Mouse (Mus musculus) 3134 (cell line): Measurements from ENCODE around the gene Spo11.

Experiments used
- DNase-seq: peaks from one replicate; pipeline ENCODE4 v3.0.0-alpha.2; 2011; ENCODE audit warnings: low spot score; ENCODE audit not compliant: insufficient read length; ENCODE audit errors: extremely low read depth

The Spo11 gene

DNA sequence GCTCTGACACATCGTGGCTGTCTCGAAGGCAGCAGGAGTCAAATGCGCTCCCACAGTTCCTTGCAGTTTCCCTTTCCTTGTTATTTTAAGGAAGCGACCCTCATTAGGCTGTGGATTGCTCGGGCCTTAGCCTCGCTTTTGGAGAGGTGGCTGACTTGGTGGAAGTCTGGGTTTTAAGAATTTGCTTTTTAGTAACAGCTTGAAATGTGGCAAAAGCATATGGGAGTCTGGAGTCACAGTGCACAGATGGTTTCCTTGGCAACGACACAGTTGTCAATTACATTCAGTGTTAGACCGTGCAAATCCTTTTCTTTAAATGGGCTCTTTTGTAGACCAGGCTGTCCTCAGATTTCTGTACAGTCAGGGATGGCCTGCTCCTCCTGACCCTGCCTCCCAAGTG is 23.4 kb downstream of the Spo11 start:
- no peak for DNase-seq

- DNase-seq, result no peak
Measured at GRCm38 (mm10) chr2:173003737-173004136, 26.2 kb downstream of the Spo11 start.

DNA sequence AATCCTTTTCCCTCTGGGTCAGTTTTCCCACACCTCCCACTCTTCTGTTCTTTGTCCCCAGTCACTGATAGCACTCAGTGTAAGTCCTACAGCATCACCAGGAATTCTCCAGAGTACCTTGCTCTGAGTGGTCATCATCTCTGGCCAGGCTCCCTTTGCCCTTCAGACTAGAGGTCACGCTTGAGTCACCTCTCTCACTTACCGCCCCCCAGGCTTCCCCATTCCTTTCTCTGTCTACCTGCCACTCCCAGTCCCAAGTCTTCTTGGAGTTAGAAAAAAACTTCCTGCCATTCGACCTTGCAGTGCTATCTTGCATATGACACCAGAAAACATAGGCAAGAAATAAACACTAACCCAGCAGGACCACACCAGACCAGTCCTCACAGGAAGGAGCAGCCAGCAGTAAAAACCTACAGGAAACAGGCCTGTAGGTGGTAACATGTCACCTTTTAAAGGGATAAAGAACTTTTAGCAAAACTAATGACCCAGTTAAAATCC is 32.8 kb downstream of the Spo11 start:
- no peak for DNase-seq

DNA sequence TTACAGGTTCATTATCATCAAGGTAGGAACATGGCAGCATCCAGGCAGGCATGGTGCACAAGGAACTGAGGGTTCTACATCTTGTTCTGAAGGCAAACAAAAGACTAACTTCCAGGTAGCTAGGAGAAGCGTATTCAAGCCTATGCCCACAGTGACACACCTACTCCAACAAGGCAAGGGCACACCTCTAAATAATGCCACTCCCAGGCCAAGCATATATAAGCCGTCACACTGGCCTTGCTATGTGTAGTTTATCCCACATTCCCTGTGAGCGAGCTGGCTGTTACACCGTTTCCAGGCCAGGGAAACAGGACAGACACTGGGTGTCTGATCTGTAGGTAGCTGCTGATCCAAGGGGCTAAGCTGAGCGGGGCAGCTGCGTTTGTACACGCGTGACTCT is 33.9 kb downstream of the Spo11 start:
- DNase-seq, result no peak

DNA sequence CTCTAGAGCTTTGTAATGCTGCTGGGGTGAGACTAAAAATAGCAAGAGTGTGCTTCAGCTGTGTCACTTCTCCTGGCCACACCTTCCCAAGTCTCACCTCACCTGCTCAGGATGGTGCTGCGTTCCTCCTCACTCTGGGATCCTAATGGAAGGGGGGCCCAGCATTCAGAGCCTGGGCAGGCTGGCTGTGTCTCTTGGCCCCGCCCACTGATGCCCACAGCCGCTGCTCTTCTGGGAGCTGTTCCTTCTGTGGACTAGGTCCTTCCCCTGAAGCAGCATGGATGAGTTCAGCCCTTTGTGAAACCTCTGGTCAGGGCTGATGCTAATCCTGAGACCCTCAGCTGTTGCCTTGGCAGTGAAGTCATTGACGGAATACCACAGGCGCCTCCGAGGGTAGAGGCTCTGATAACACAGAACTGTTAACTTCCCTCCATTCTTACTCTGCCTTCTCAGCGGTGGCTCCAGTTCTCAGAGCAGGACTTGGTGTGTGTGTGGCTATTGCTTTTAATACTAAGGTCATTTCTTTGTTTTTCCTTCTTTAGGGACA is 37.3 kb downstream of the Spo11 start:
- no peak for DNase-seq

- no peak for DNase-seq
Measured at GRCm38 (mm10) chr2:173017940-173018339, 40.4 kb downstream of the Spo11 start.

- peak; percentile 70 for DNase-seq
Measured at GRCm38 (mm10) chr2:173018618-173019017, 41.1 kb downstream of the Spo11 start.

DNA sequence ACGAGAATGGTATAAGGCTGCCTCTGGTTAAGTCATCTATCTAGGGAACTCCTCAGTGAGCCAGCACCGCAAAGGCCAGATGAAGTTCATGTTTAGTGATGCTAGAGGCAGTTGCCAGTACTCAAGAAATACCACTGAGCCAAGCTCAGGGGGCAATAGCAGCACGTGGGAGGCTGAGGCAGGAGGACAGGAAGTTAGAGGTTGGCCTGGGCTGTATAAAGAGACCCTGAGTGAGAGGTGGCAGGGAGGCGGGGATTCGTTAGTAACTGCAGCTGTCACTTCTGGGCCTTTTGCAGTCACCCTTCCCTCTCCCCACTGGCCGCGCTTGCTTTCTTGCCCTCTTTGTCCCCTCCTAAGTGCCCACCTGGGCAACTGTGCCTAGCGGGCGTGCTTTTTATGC is 41.8 kb downstream of the Spo11 start:
- no peak for DNase-seq

- peak; percentile 79 for DNase-seq
Measured at GRCm38 (mm10) chr2:173019790-173020189, 42.3 kb downstream of the Spo11 start.

- DNase-seq, result no peak
Measured at GRCm38 (mm10) chr2:173020430-173020829, 42.9 kb downstream of the Spo11 start, which contains the start of gene Rbm38. TSS of gene Rbm38 (plus strand) at chr2:173020498.

DNA sequence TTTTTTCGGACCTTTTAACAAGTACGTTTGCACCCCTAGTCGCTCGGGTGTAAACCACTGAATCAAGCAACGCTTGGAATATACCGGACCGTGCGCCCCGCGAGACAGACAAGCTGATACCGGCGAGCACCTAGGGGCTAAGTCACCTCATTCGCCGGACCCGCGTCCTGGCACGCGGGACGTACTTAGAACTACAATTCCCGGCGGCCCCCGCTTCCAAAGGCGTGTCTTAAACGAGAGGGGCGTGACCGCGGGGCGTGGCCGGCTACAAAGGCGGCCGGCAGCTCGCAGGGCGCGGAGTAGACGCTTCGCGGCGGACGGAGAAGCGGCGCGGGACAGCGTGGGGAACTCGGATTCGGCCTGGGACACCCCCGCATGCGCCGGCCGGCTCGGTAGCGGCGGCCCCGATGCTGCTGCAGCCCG is 44.1 kb downstream of the Spo11 start:
- DNase-seq, result peak; percentile 89

DNA sequence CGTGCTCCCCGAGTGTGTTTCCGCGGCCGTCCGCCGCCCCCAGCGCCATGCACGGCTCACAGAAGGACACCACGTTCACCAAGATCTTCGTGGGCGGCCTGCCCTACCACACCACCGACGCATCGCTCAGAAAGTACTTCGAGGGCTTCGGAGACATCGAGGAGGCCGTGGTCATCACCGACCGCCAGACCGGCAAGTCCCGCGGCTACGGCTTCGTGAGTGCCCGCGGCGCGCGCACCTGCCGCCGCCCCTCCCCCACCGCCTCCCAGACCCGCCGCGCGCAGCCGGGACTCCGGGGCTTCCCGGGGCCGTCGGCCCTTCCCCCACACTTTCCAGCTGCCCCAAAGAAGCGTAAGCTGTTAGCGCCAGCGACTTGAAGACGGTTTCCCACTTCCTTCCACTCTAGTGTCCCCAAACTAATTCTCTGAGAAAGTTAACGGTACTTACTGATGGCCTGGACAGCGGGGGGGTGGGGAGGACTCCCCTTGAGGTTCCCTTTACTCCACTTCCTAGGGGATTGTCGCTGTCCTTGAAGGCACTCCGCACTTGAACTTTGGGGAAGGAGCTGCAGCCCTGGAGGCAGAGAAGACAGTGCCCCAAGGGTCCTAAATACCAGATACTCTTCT is 44.7 kb downstream of the Spo11 start:
- no peak for DNase-seq

DNA sequence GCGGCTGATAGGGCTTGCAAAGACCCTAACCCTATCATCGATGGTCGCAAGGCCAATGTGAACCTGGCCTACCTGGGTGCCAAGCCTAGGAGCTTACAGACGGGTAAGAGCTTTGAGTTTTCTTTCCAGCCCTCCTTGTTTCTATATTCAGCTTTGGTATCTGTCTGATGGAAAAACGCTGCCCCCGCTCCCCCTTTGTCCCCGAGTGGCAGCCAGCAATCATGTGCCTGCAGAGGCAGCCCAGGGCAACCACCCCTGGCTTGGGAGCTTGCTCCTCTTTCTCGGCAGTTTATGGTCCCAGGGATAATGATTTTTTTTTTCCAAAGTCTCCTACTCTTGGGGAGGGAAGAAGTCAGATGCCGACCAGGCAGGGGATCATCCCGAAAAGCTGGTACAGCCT is 45.3 kb downstream of the Spo11 start:
- DNase-seq, result no peak

GRCm38 (mm10) chr2:173023371-173023851 is 45.9 kb downstream of the Spo11 start:
- DNase-seq, result no peak

DNA sequence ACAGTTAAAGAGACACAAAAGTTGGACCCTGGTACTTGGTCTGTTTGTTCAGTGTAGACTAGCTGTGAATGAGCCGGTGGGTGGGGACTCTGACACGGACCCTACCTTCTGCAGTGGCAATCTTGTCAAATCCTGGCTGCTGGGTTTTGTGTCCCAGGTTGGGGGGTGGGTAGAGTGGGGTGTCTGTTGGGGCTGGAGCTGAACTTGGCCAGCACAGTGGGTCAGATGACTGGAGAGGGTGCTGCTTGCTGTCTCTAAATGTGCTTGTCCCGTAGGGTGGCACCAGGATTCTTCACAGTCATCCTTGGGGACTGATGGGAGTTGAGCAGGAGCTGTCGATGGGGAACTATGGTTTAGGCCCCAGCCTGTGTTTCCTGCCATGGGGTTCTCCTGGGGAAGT is 46.5 kb downstream of the Spo11 start:
- DNase-seq, result no peak

- no peak for DNase-seq
Measured at GRCm38 (mm10) chr2:173024392-173024791, 46.9 kb downstream of the Spo11 start.

DNA sequence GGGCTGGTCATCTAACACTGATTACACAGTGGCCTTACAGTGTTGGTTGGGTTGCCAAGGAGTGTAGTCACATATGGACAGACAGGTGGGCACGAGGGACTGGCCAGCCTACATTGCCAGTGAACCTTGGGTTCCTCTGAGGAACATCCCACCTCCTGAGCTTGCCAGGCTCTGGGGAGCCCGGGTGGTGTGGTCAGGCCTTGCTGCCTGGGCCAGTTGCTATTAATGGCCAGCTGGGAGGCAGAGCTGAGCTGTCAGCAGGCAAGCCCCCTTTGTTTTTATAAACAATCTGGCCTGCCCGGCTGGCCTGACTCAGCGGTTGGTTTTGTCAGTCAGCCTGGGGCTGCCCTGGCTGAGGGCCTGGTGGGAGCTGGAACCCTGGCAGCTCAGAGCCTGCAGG is 47.4 kb downstream of the Spo11 start:
- DNase-seq, result peak; percentile 71

DNA sequence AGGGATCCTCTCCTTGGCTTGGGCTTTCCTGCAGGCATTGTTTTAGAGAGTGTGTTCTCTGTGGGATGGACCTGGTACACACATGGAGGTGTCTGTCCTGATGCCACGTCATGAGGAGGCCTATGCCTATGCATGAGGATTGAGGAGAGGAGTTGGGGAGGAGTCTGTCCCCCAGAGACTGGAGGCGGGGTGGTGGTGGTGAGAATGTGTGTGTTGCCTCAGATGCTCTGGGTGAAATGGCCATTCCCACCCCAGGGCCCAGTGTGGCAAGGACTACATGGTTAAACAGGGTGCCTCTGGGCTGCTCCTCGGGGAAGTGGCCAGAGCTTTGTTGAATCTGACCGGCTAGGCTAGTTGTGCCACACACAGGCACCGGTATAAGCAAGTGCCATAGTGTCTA is 48.8 kb downstream of the Spo11 start:
- DNase-seq, result no peak

DNA sequence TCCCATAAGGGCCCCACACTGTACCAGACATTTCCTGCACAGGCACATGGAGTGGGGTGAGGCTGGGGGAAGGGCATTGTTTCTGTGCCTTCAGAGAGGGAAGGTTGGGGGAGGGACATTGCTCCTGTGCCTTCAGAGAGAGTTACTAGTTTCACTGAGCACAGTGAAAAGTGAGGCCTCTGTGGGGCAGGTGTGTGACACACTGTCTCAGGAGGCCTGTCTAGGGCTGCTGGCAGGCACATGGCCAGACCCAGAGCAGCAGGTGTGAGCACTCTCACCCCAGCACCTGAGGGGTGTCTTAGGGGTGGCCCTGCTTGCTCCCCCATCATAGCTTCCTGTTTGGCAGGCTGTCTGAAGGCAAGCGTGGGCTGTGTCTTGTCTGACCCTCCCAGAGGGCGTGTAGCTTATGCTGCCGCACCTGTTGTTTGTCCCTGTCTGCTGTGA is 49.2 kb downstream of the Spo11 start:
- DNase-seq, result no peak

DNA sequence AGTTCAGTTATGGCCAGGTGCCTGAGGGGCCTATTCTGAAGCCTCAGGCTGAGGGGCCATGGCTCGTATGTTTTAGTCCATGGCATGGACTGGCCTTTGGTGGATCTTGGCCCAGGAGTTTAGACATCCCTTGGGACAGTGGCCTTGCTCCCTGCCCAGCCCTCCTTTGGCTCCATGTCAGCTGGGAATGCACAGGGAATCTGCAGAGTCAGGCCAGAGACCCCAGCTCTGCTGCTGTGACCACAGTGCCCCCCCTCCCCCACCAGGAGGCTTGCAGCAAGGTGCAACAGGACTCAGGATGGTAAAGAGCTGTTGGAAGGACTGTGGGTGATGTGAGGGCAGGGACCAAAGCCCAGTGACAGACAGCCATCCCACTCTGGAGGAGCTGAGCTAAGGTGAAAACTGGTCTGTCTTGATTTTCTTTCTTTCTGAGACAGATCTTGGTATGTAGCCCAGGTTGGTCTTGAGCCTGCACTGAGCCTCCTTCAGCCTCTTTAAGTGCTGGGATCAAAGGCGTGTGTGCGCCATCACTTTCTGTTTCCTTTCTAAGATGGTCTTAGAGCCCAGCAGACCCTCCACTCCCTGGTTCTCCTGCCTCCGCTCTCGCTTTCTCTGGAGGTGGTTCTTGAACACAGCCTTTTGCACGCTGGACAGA is 49.8 kb downstream of the Spo11 start:
- DNase-seq, result no peak

DNA sequence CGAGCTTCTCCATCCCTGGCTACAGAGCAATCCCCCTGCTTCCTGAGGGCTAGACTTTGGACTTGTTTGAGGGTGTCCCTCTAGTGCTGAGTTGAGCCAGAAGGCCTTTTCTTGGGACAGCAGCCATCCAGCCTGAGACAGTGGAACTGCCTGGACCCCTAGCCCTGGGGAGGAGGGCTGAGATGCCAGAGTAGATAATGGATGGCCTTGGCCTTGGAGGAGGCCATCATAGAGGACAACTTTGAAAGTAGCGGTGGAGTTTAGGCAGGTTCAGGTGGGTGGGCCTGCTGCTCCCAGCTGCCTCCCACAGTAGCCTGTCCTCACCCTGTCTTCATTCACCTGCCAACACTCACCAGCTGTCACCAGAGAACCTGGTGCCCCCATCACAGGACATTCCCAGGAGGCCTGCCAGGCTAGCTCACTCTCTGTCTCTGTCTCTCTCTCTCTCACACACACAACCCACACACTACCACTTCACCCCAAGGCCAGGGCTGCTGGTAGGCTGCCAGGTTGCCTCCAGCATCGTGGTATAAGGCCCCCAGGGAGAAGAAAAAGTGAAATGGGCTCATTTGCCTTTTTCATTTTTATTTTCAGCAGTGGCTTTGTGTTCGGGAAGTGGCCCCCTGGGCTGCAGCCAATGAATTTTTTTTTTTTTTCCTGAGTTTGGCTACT is 50.5 kb downstream of the Spo11 start:
- peak; percentile 43 for DNase-seq
